Mouse (Mus musculus): Measurements from ENCODE around the gene Zmym1.
"Not testable (repeated sequence)": the region's sequence is repeated elsewhere in the genome, so short reads cannot be mapped to it uniquely, and the experiment has no call there.

The Zmym1 gene

GRCm38 (mm10) chr4:127060585-127061290 is at the start of gene Zmym1:
TSS of gene Zmym1 (minus strand) at chr4:127061152.
- DNase-seq = peak; percentile 93

- DNase-seq = no peak
Measured at GRCm38 (mm10) chr4:127110570-127110969, 49.6 kb upstream of the Zmym1 start.

- peak; percentile 51 for DNase-seq
Measured at GRCm38 (mm10) chr4:127107566-127107965, 46.6 kb upstream of the Zmym1 start.

GRCm38 (mm10) chr4:127099552-127099951 is 38.6 kb upstream of the Zmym1 start:
- DNase-seq = not testable (repeated sequence)

- no peak for DNase-seq
Measured at GRCm38 (mm10) chr4:127095090-127095489, 34.1 kb upstream of the Zmym1 start.

- no peak for DNase-seq
Measured at GRCm38 (mm10) chr4:127091188-127091587, 30.2 kb upstream of the Zmym1 start.

- DNase-seq = no peak
Measured at GRCm38 (mm10) chr4:127085761-127086160, 24.8 kb upstream of the Zmym1 start.

GRCm38 (mm10) chr4:127083131-127083530 is 22.2 kb upstream of the Zmym1 start:
- no peak for DNase-seq

- no peak for DNase-seq
Measured at GRCm38 (mm10) chr4:127080806-127081205, 19.9 kb upstream of the Zmym1 start.

GRCm38 (mm10) chr4:127076875-127077548 is 16.1 kb upstream of the Zmym1 start, which contains the start of gene Zmym6:
TSS of gene Zmym6 (plus strand) at chr4:127077383.
- DNase-seq = peak; percentile 96

- no peak for DNase-seq
Measured at GRCm38 (mm10) chr4:127074915-127075314, 14.0 kb upstream of the Zmym1 start.

- DNase-seq = no peak
Measured at GRCm38 (mm10) chr4:127064051-127064450, 3.1 kb upstream of the Zmym1 start.

- no peak for DNase-seq
Measured at GRCm38 (mm10) chr4:127054522-127055198, 6.3 kb downstream of the Zmym1 start.

- no peak for DNase-seq
Measured at GRCm38 (mm10) chr4:127053071-127053470, 7.9 kb downstream of the Zmym1 start.

GRCm38 (mm10) chr4:127051121-127051520 is 9.8 kb downstream of the Zmym1 start:
- no peak for DNase-seq

GRCm38 (mm10) chr4:127043540-127043939 is 17.4 kb downstream of the Zmym1 start:
- DNase-seq = no peak

- DNase-seq = no peak
Measured at GRCm38 (mm10) chr4:127039871-127040483, 21.0 kb downstream of the Zmym1 start.

- DNase-seq = no peak
Measured at GRCm38 (mm10) chr4:127038828-127039349, 22.1 kb downstream of the Zmym1 start.

- no peak for DNase-seq
Measured at GRCm38 (mm10) chr4:127037908-127038827, 22.8 kb downstream of the Zmym1 start.

- DNase-seq = peak; percentile 33
Measured at GRCm38 (mm10) chr4:127037158-127037557, 23.8 kb downstream of the Zmym1 start.

GRCm38 (mm10) chr4:127027228-127028190 is 33.4 kb downstream of the Zmym1 start:
- peak; percentile 68 for DNase-seq

Data from kidney, postnatal 14 days (tissue).